Mouse (Mus musculus): ENCODE measurements around the gene Nepro. TPM values are rescaled to one million over a fixed set of nuclear protein-coding genes. Genes with fewer than 3 reads are reported as not detected.

The Nepro gene
- polyA plus RNA-seq (2017; shearing (Covaris generic)), result 10.9 TPM

DNA sequence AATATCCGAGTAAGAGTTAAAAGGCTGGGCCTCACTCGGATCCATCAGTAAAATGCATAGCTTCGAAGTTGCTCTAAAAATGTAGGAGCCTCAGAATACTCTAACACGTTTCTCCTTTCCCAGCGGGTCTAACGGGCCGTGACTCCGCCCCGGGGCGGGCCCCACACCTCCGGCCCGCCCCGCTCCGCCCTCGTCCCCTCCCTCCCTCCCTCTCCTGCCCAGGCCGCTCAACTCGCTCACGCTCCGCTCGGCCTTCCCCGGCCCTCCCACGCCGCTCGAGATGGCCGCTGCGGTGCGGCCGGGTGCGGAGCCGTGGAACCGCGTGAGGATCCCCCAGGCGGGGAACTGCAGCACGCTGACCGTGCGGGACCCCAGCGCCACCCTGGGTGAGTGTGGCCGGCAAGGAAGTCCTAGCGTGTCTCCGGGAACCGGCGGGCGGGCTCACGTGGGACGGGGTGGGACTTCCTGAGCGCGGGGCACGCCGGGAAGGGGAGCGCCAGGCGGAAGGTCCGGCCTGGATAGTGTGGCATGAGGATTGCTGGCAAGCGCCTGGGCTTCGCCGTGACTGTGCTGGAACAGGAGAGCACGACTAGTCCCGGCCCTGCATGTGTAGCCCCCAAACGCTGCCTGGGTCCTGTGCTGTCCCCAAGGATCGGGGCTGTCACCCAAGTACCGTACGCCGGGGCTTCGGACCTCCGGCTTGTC lies at the start of gene Nepro:
TSS of gene Nepro (plus strand) at position 219 of the 705 bp plus-strand sequence.

DNA sequence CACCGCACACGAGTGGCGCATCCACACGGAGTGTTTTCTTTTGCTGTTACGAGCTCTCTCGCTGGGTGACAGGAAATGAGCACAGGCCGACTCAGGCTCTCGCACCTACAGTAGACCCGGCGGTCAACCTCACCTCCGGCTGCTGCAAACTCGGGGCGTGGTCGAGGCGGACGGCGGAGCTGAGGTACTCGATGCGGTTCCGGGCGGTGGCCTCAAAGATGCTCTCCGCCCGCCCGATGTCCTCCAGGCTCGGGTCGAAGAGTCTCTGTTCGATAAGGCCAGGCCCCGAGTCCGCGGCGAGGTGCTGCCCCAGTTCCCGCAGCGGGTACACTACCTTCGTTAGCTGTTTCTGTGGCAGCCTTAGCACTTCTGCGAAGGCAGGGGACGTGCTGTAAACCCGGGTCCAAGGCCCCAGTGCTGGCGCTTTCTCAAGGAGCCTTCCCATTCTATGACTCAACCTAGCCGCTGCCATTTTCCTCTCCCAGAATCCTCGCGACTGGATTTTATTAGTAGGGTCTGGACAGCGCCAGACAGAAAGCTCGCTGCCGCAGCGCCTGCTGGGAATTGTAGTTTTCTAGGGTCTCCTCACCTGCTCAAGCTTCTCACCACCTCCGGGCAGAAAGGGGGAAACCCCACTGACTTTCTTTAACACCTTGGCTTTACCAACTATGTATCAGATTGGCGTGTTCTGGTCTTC lies 21.9 kb downstream of the Nepro start, which contains the start of gene Gtpbp8:
TSS of gene Gtpbp8 (minus strand) at position 498 of the 697 bp plus-strand sequence.

DNA sequence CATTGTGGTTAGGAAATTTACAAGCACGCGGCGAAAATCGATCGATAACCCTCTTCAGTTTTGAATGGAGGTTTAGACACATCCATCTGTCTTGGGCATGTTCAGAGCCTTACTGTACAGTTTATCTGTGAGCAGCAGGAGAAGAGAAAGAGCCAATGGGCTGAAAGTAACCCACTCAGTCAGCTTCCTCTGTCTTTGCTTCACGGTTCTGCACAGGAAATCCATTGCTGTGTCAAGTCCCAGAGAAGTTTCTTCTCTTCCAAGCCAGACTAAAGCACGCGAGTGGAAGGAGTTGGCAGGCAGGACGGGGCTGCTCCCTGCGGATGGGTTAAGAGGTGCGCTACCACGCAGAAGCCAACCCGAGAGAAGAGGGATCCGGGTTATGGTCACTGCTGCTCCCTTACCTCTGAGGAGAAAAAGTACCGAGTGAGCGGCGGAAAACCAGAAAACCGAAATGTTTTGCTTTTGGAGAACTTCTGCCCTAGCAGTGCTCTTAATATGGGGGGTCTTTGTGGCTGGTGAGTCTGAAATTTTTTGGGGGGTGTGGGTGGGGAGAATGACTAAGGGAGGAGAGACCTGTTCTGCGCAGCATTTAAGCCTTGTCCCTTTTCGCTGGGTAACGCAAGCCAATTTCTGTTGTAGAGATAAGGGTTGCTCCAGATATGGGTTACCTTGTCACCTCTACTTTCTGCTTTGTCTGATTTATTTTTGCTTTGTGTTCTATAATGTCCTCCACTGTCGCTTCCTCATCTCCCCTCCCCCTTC lies 41.6 kb downstream of the Nepro start, which contains the start of gene Cd200r1:
TSS of gene Cd200r1 (plus strand) at position 182 of the 765 bp plus-strand sequence.

Other genes starting within 250 kb of the Nepro start
- 1.8 TPM for gene Boc, start 165.4 kb upstream of the Nepro start, polyA plus RNA-seq (2017; shearing (Covaris generic))
- 48.9 TPM for gene Gtpbp8, start 22.1 kb downstream of the Nepro start, polyA plus RNA-seq (2017; shearing (Covaris generic))
- 67.2 TPM for gene Cd200r1, start 41.4 kb downstream of the Nepro start, polyA plus RNA-seq (2017; shearing (Covaris generic))
- gene Cd200r4, start 87.4 kb downstream of the Nepro start, polyA plus RNA-seq (2017; shearing (Covaris generic)), result 6.1 TPM
- not detected for gene Cd200r2, start 142.8 kb downstream of the Nepro start, polyA plus RNA-seq (2017; shearing (Covaris generic))
- gene Cd200r3, start 219.4 kb downstream of the Nepro start, polyA plus RNA-seq (2017; shearing (Covaris generic)), result 1.5 TPM

All from inflammation-experienced regulatory T-cells, adult 16 weeks (primary cell).